Mouse (Mus musculus) thymus, adult 2 months (tissue): ENCODE results near the gene Rapgef5.

ENCODE experiments used
- CTCF ChIP-seq: fragments of 200-500 bp; IDR thresholded peaks from 2 replicates; pipeline ENCODE4 v1.5.1; 2012; ENCODE audit warnings: mild to moderate bottlenecking, control low read depth, low read length, moderate library complexity, borderline replicate concordance; ENCODE audit not compliant: control insufficient read depth, poor library complexity, insufficient read depth; ENCODE audit errors: extremely low read depth
- POLR2A ChIP-seq: fragments of 200-500 bp; IDR thresholded peaks from 2 replicates; pipeline ENCODE4 v1.6.1; 2012; ENCODE audit warnings: mild to moderate bottlenecking, low read length, control low read depth, moderate library complexity; ENCODE audit not compliant: control insufficient read depth, poor library complexity, insufficient read depth; ENCODE audit errors: extremely low read depth

GRCm38 (mm10) chr12:117674511-117674910 lies 158.2 kb downstream of the Rapgef5 start:
- TF ChIP-seq CTCF = no peak
- no peak for TF ChIP-seq POLR2A
